Mouse (Mus musculus): Measurements from ENCODE around the gene Pcp4l1. TPM values are rescaled to one million over a fixed set of nuclear protein-coding genes. Genes with fewer than 3 reads are reported as not detected.
A peak's percentile ranks its signal among the peaks of the same experiment; 100 is the strongest.
"Not testable (repeated sequence)": the region's sequence is repeated elsewhere in the genome, so short reads cannot be mapped to it uniquely, and the experiment has no call there.

The Pcp4l1 gene
- total RNA-seq, 2 experiments from 2014 or later = 58.3 to 75.0 TPM

- H3K27ac ChIP-seq = peak overlapping the region; percentile 94
- intact Hi-C loops (cut with DNase I) = loop anchor here (2.0 kb wide), 1 partner anchor 32 kb away; no protein-coding TSS in a partner anchor
- no peak for DNase-seq
- no peak for TF ChIP-seq CTCF (IDR thresholded peaks at IDR 0.05)
- H3K4me3 ChIP-seq = peak overlapping the region; percentile 79
Observed at GRCm38 (mm10) chr1:171150838-171151391, 45.2 kb downstream of the Pcp4l1 start.

DNA sequence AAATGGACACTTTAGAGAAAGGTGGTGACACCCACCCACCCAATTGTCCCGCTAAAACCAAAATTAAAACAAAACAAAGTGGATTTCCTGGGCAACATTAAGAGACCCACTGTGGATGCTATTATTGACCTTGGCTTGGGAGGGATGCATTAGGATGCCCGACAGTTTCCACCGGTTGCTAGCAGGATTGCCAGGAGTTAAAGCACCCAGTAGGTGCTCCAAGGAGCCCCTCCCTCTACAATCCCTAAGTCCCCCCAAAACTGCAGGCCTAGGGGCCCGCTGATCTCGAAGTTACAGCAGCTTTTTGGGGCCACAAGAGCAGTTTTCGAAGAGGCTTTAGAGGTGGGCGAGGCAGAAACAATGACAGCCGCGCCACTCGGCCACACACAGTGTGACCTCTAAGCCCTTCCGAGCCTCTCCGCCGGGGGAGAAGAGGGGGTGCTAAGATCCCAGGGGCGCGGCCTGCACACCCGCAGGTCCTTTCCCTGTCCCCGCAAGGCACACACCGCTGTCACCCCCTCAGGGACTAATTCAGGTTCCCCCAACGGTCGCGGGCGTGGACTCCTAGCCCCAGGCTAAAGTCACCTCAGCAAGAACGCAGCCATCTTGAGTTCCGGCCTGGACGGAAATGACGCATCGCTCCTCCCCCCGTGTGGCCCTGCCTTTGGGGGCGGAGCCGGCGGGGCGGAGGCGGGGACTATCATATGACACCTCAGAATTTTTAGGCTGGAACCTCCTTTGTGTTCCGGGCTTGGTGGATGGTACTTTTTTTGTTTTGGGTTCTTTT lies 45.9 kb downstream of the Pcp4l1 start, which contains the start of the genes Sdhc and Mpz:
Gene Sdhc (minus strand): TSS at position 630 of the 787 bp plus-strand sequence.
Gene Mpz (plus strand): TSS at position 738 of the 787 bp plus-strand sequence.
- TF ChIP-seq CTCF (IDR thresholded peaks at IDR 0.05) = no peak

GRCm38 (mm10) chr1:171142981-171143380 lies 53.1 kb downstream of the Pcp4l1 start:
- H3K27ac ChIP-seq; H3K4me3 ChIP-seq; intact Hi-C loops (cut with DNase I): not testable (repeated sequence)
- peak; percentile 44 for DNase-seq

More for the DNA sequence above, 45.9 kb downstream of the Pcp4l1 start, which contains the start of the genes Sdhc and Mpz:
- intact Hi-C loops (cut with DNase I) = loop anchor here (2.0 kb wide), 1 partner anchor 31 kb away; no protein-coding TSS in a partner anchor
- DNase-seq = peak; percentile 96
- H3K27ac ChIP-seq = peak within 1 kb of the TSS; percentile 94
- peak within 1 kb of the TSS; percentile 79 for H3K4me3 ChIP-seq

DNA sequence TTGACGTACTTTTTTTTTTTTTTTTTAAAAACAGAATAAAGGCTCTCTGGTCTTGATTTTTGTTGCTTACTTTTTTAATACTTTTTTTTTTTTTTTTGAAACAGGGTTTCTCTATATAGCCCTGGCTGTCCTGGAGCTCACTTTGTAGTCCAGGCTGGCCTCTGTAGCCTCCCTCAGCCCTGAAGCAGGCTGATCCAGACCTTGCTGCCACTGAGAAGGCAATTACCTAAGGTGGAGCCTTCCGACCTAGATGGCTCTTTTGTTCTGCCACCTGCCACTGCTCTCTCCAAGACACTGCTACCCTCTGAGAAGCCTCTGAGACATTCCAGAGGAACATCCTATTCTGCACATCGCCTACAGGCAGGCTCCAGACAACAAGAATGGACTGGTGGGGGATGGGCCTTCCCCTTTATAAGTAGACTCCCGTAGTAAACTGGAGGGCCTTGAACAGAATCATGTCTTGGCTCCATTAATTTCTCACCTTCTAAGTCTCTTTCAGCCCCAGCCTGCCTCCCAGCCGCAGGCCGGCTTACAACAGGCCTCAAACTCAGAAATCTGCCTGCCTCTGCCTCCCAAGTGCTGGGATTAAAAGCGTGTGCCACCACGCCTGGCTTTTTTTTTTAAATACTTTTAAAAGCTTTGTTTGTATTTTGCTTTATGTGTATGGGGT lies 58.4 kb downstream of the Pcp4l1 start:
- H3K4me3 ChIP-seq; intact Hi-C loops (cut with DNase I); DNase-seq; H3K27ac ChIP-seq: not testable (repeated sequence)

- Histone ChIP-seq H3K4me3 (no peak overlapping the region), H3K27ac (0 out of 2 replicates have a peak overlapping the region, but pooled peaks have one; percentile 52)
- no peak for DNase-seq
- intact Hi-C loops (cut with DNase I) = no loop called here
- no peak for TF ChIP-seq CTCF (IDR thresholded peaks at IDR 0.05)
Observed at GRCm38 (mm10) chr1:171135600-171135999, 60.5 kb downstream of the Pcp4l1 start.

DNA sequence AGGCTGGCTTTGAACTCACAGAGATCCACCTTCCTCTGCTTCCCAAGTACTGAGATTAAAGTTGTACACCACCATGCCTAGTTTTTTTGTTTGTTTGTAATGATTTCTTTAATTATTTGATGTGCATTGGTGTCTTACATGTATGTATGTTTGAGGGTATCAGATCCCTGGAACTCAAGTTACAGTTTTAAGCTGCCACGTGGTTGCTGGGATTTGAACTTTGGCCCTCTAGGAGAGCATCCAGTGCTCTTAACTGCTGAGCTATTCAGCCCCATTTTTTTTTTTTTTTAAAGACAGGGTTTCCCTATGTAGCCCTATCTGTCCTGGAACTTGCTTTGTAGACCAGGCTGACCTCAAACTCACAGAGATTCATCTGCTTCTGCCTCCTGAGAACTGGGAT lies 65.1 kb downstream of the Pcp4l1 start:
- Histone ChIP-seq H3K27ac (peak overlapping the region; percentile 83), H3K4me3 (no peak overlapping the region)
- intact Hi-C loops (cut with DNase I) = loop anchor here (2.0 kb wide), 1 partner anchor 14 kb away; no protein-coding TSS in a partner anchor
- DNase-seq = no peak
- TF ChIP-seq CTCF (IDR thresholded peaks at IDR 0.05) = no peak

DNA sequence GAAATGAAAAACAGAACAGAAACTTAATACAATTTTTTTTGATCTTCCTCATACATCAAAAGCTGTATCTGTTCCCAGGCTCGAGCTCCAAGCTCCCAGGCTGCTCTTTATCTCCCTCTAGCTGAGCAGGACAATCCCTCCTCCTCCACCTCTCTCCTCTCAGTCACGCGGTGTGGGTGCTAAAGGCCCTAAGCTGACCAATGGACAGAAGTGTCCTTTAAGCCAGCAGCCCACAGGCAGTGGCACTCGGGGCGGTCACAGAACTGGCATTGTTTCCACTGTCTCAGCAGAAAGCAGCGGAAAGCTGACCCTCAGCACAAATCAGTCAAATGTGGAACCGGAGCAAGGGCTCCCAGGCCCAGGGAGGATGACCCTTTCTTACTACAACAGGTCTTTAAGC lies 66.8 kb downstream of the Pcp4l1 start:
- DNase-seq = peak; percentile 85
- no peak overlapping the region; the same call in 1 of the 2 replicates for H3K4me3 ChIP-seq
- peak; percentile 56 for TF ChIP-seq CTCF (IDR thresholded peaks at IDR 0.05)
- intact Hi-C loops (cut with DNase I) = no loop called here
- H3K27ac ChIP-seq = peak overlapping the region; percentile 83

GRCm38 (mm10) chr1:171124398-171124797 lies 71.7 kb downstream of the Pcp4l1 start:
- Histone ChIP-seq H3K4me3 (no peak overlapping the region), H3K27ac (no peak overlapping the region)
- no peak for DNase-seq
- intact Hi-C loops (cut with DNase I) = no loop called here
- TF ChIP-seq CTCF (IDR thresholded peaks at IDR 0.05) = no peak

Other genes starting within 250 kb of the Pcp4l1 start
- gene Fcgr2b, start 219.7 kb downstream of the Pcp4l1 start, total RNA-seq (2021) = 1 to 10 TPM; 2.2 to 4.1 TPM
- gene Fcgr4, start 177.3 kb downstream of the Pcp4l1 start, total RNA-seq (2021) = not detected
- 1 to 10 TPM; 1.8 to 4.3 TPM for gene Fcgr3, start 131.3 kb downstream of the Pcp4l1 start, total RNA-seq (2021)
- 1 to 10 TPM in 1 of 2 experiments, under 1 TPM in 1; 0.75 to 1.8 TPM for gene Cfap126, start 82.3 kb downstream of the Pcp4l1 start, total RNA-seq (2021)
- 100 to 1,000 TPM; 635 to 909 TPM for gene Sdhc, start 45.7 kb downstream of the Pcp4l1 start, total RNA-seq (2021)
- 10 to 100 TPM; 24.7 to 27.7 TPM for gene Mpz, start 45.6 kb downstream of the Pcp4l1 start, total RNA-seq (2021)
- not detected for gene Nr1i3, start 17.7 kb upstream of the Pcp4l1 start, total RNA-seq (2021)
- 10 to 100 TPM; 43.2 to 56.3 TPM for gene Tomm40l, start 26.2 kb upstream of the Pcp4l1 start, total RNA-seq (2021)
- under 1 TPM in 1 of 2 experiments, not detected in 1; 0.59 TPM for gene Apoa2, start 28.8 kb upstream of the Pcp4l1 start, total RNA-seq (2021)
- 1 to 10 TPM; 2.5 to 6.1 TPM for gene Fcer1g, start 38.1 kb upstream of the Pcp4l1 start, total RNA-seq (2021)
- under 1 TPM; 0.15 to 0.73 TPM for gene Adamts4, start 54.2 kb upstream of the Pcp4l1 start, total RNA-seq (2021)
- gene Ndufs2, start 55.1 kb upstream of the Pcp4l1 start, total RNA-seq (2021) = 1,000 to 10,000 TPM; 1,014 to 1,063 TPM
- gene B4galt3, start 74.1 kb upstream of the Pcp4l1 start, total RNA-seq (2021) = 10 to 100 TPM; 12.1 to 12.5 TPM
- gene Ppox, start 84.9 kb upstream of the Pcp4l1 start, total RNA-seq (2021) = 1 to 10 TPM; 7.9 to 8.6 TPM
- 10 to 100 TPM; 15.8 to 18.7 TPM for gene Usp21, start 91.7 kb upstream of the Pcp4l1 start, total RNA-seq (2021)
- 10 to 100 TPM; 84.3 to 93.2 TPM for gene Ufc1, start 98.8 kb upstream of the Pcp4l1 start, total RNA-seq (2021)
- 10 to 100 TPM; 32.4 to 35.5 TPM for gene Dedd, start 132.9 kb upstream of the Pcp4l1 start, total RNA-seq (2021)
- 10 to 100 TPM; 29.4 to 30.4 TPM for gene Nit1, start 149.4 kb upstream of the Pcp4l1 start, total RNA-seq (2021)
- 100 to 1,000 TPM in 1 of 2 experiments, 10 to 100 TPM in 1; 93.2 to 101 TPM for gene Pfdn2, start 149.4 kb upstream of the Pcp4l1 start, total RNA-seq (2021)
- not detected for gene Klhdc9, start 164.5 kb upstream of the Pcp4l1 start, total RNA-seq (2021)
- gene Nectin4, start 173.8 kb upstream of the Pcp4l1 start, total RNA-seq (2021) = under 1 TPM in 1 of 2 experiments, not detected in 1; 0.06 TPM
- under 1 TPM; 0.38 to 0.73 TPM for gene Arhgap30, start 192.7 kb upstream of the Pcp4l1 start, total RNA-seq (2021)
- gene Usf1, start 215.0 kb upstream of the Pcp4l1 start, total RNA-seq (2021) = 10 to 100 TPM; 29.9 to 36.8 TPM
- under 1 TPM; 0.84 to 0.92 TPM for gene Tstd1, start 222.6 kb upstream of the Pcp4l1 start, total RNA-seq (2021)
- 1 to 10 TPM; 4.2 to 6.0 TPM for gene F11r, start 241.3 kb upstream of the Pcp4l1 start, total RNA-seq (2021)

All from gastrocnemius, adult 2 months (tissue).